Mouse (Mus musculus): ENCODE measurements around the gene Cblb.

The Cblb gene

GRCm38 (mm10) chr16:52132808-52133490 is 101.9 kb downstream of the Cblb start:
- DNase-seq (ENCODE audit: low spot score) = no peak

- DNase-seq (ENCODE audit: low spot score) = no peak
Measured at GRCm38 (mm10) chr16:52134631-52135227, 103.7 kb downstream of the Cblb start.

- no peak for DNase-seq (ENCODE audit: low spot score)
Measured at GRCm38 (mm10) chr16:52135689-52136390, 104.8 kb downstream of the Cblb start.

GRCm38 (mm10) chr16:52143101-52143500 is 112.1 kb downstream of the Cblb start:
- DNase-seq (ENCODE audit: low spot score) = no peak

- no peak for DNase-seq (ENCODE audit: low spot score)
Measured at GRCm38 (mm10) chr16:52143818-52144217, 112.8 kb downstream of the Cblb start.

- DNase-seq (ENCODE audit: low spot score) = no peak
Measured at GRCm38 (mm10) chr16:52144792-52145191, 113.8 kb downstream of the Cblb start.

- no peak for DNase-seq (ENCODE audit: low spot score)
Measured at GRCm38 (mm10) chr16:52145552-52145951, 114.5 kb downstream of the Cblb start.

GRCm38 (mm10) chr16:52146976-52147696 is 116.1 kb downstream of the Cblb start:
- no peak for DNase-seq (ENCODE audit: low spot score)

- DNase-seq (ENCODE audit: low spot score) = no peak
Measured at GRCm38 (mm10) chr16:52148041-52148440, 117.0 kb downstream of the Cblb start.

GRCm38 (mm10) chr16:52149135-52149769 is 118.2 kb downstream of the Cblb start:
- DNase-seq (ENCODE audit: low spot score) = no peak

GRCm38 (mm10) chr16:52155030-52155696 is 124.1 kb downstream of the Cblb start:
- no peak for DNase-seq (ENCODE audit: low spot score)

GRCm38 (mm10) chr16:52159958-52160504 is 129.0 kb downstream of the Cblb start:
- no peak for DNase-seq (ENCODE audit: low spot score)

GRCm38 (mm10) chr16:52164246-52164645 is 133.2 kb downstream of the Cblb start:
- DNase-seq (ENCODE audit: low spot score) = no peak

GRCm38 (mm10) chr16:52173253-52173652 is 142.2 kb downstream of the Cblb start:
- no peak for DNase-seq (ENCODE audit: low spot score)

GRCm38 (mm10) chr16:52179839-52180238 is 148.8 kb downstream of the Cblb start:
- DNase-seq (ENCODE audit: low spot score) = no peak

- no peak for DNase-seq (ENCODE audit: low spot score)
Measured at GRCm38 (mm10) chr16:52182057-52182456, 151.0 kb downstream of the Cblb start.

GRCm38 (mm10) chr16:52184350-52184749 is 153.3 kb downstream of the Cblb start:
- no peak for DNase-seq (ENCODE audit: low spot score)

- no peak for DNase-seq (ENCODE audit: low spot score)
Measured at GRCm38 (mm10) chr16:52186731-52187130, 155.7 kb downstream of the Cblb start.

GRCm38 (mm10) chr16:52189103-52189502 is 158.1 kb downstream of the Cblb start:
- no peak for DNase-seq (ENCODE audit: low spot score)

- no peak for DNase-seq (ENCODE audit: low spot score)
Measured at GRCm38 (mm10) chr16:52190714-52191113, 159.7 kb downstream of the Cblb start.

GRCm38 (mm10) chr16:52194040-52194439 is 163.0 kb downstream of the Cblb start:
- no peak for DNase-seq (ENCODE audit: low spot score)
